Mouse (Mus musculus) liver, embryonic 15.5 days (tissue): ENCODE measurements around the gene Med7. TPM values are rescaled to one million over a fixed set of nuclear protein-coding genes. Genes with fewer than 3 reads are reported as not detected.

Experiments
- ATAC-seq: fragments of 200-750 bp; cut with Nextera tagmentation; 2 replicates; pipeline ENCODE4 v1.8.0; 2017; ENCODE audit warnings: moderate number of reproducible peaks, mild to moderate bottlenecking, moderate library complexity; ENCODE audit not compliant: insufficient read depth
- H3K27ac ChIP-seq: fragments of 300-500 bp; sonication (generic); replicated peaks from 2 replicates; pipeline ENCODE4 v1.5.1; 2015; ENCODE audit warnings: mild to moderate bottlenecking, inconsistent platforms
- H3K27me3 ChIP-seq: fragments of 300-500 bp; sonication (generic); 2 replicates; pipeline ENCODE4 v1.6.1; 2015; ENCODE audit warnings: mild to moderate bottlenecking, inconsistent platforms
- H3K36me3 ChIP-seq: fragments of 300-500 bp; sonication (generic); replicated peaks from 2 replicates; pipeline ENCODE4 v1.6.1; 2015; ENCODE audit warnings: moderate library complexity, mild to moderate bottlenecking, inconsistent platforms
- H3K4me1 ChIP-seq: fragments of 300-500 bp; sonication (generic); replicated peaks from 2 replicates; pipeline ENCODE4 v1.6.1; 2015; ENCODE audit warnings: inconsistent platforms
- H3K4me2 ChIP-seq: fragments of 300-500 bp; sonication (generic); 2 replicates; pipeline ENCODE4 v1.6.1; 2015; ENCODE audit warnings: moderate library complexity, mild to moderate bottlenecking, inconsistent platforms
- H3K4me3 ChIP-seq: fragments of 300-500 bp; sonication (generic); replicated peaks from 2 replicates; pipeline ENCODE4 v1.5.1; 2015; ENCODE audit warnings: mild to moderate bottlenecking, inconsistent platforms
- H3K9ac ChIP-seq: fragments of 300-500 bp; sonication (generic); 2 replicates; pipeline ENCODE4 v1.6.1; 2015; ENCODE audit warnings: moderate library complexity, mild to moderate bottlenecking, inconsistent platforms
- H3K9me3 ChIP-seq: fragments of 300-500 bp; sonication (generic); replicated peaks from 2 replicates; pipeline ENCODE4 v1.6.1; 2016; ENCODE audit warnings: inconsistent platforms
- WGBS: fragments of 180-500 bp; shearing (Covaris S2); methylation state at CpG from one replicate; pipeline ENCODE4 v1.1.7; 2015; ENCODE audit warnings: mixed read lengths; ENCODE audit not compliant: insufficient replicate concordance; 5-methylcytosine and 5-hydroxymethylcytosine counted together
- polyA plus RNA-seq: library from polyadenylated mRNA; unstranded; fragments of >200 nt; fragmentation: Nextera tagmentation; extraction: Ambion mirVana; gene quantifications from 2 replicates; pipeline ENCODE4 v1.2.1, GENCODE M21; 2015

Gene Med7
- 48.2 and 53.4 TPM in 2 replicates for polyA plus RNA-seq

GRCm38 (mm10) chr11:46436760-46437458, at the start of gene Med7:
Med7 (plus strand) TSS chr11:46436925.
- Histone ChIP-seq H3K4me1 (peaks cover 50% of the 10 kb centered on the region), H3K36me3 (peaks cover 21% of the 10 kb centered on the region), H3K9me3 (no peaks in the 10 kb centered on the region), H3K4me3 (peak within 1 kb of the TSS; percentile 99), H3K27ac (peak within 1 kb of the TSS; percentile 98), H3K9ac (peak within 1 kb of the TSS; percentile 97), H3K27me3 (no peaks in the 10 kb centered on the region), H3K4me2 (peak within 1 kb of the TSS; percentile 75)
- ATAC-seq, result peak; percentile 95
- WGBS, result under 1% methylated on average over 59 of the region's 59 CpGs

GRCm38 (mm10) chr11:46387061-46387460, 49.7 kb upstream of the Med7 start:
- Histone ChIP-seq H3K4me3 (no peak overlapping the region), H3K36me3 (no peaks in the 10 kb centered on the region), H3K27ac (no peak overlapping the region), H3K4me2 (no peak overlapping the region), H3K9me3 (no peaks in the 10 kb centered on the region), H3K4me1 (no peaks in the 10 kb centered on the region), H3K27me3 (no peaks in the 10 kb centered on the region), H3K9ac (no peak overlapping the region)
- 75% methylated on average over 8 of the region's 8 CpGs for WGBS
- ATAC-seq, result no peak

GRCm38 (mm10) chr11:46388438-46388837, 48.3 kb upstream of the Med7 start:
- Histone ChIP-seq H3K4me3 (no peak overlapping the region), H3K9me3 (no peaks in the 10 kb centered on the region), H3K36me3 (no peaks in the 10 kb centered on the region), H3K9ac (no peak overlapping the region), H3K4me1 (no peaks in the 10 kb centered on the region), H3K4me2 (no peak overlapping the region), H3K27me3 (no peaks in the 10 kb centered on the region), H3K27ac (no peak overlapping the region)
- 55% methylated on average over 6 of the region's 6 CpGs for WGBS
- no peak for ATAC-seq

DNA sequence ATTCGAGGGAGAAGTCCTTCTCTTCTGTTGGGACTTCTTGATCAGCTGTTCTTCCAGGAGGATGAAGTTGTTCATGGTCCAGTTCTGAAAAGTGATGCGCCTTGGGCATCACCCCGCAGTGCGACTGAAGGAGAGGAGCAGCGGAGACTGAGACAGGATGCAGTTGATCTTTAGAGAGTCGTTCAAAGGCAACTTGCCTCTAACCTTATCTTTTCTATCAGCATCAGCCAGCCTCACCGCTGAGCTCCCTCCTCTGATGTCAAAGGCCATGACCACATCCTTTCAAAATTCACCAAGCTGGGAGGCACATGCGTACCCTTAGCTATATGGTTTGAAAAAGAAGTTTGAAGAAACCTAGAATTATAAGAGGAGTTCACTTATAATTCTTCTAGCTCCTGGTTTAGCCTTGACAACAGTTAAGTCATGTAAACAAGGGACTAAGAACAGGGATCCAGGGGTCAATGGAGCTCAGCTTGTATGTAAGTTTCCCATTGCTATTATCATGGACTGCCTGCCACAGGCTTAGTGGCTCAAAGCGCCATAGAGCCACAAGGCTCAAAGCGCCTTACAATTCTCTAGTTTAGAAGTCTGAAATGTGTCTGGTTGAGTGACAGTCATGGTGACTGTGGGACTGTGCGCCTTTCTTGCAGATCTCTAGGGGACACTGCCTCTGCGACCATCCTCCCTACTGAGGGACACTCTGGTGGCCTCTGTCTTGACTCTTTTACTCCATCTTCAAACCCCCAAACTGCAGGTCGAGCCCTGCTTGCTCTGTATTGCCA, 47.2 kb upstream of the Med7 start, which contains the start of gene Itk:
Gene Itk, minus strand, starts transcription at position 180 of the 782 bp plus-strand sequence.
- 46% methylated on average over 13 of the region's 13 CpGs for WGBS
- no peaks in the 10 kb centered on the region for H3K27me3 ChIP-seq
- ATAC-seq, result no peak

DNA sequence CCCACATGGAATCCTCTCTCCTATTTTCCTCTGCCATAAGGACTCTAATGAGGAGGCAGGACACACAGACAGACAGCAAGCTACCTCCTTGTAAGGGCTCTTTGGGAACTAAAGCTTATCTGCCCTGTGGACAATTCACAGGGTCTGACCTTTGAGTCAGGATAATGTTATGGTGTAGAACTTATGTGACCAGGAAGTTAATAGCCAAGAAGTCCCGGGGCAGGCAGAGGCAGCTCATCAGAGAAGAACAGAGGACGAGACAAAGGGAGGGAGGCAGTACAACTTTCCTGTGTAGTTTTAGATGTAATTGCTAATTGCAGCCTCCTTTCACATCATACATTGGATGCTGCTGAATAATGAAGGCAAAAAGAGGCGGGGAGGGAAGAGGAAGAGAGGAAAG, 46.1 kb upstream of the Med7 start:
- H3K9ac ChIP-seq, result no peak overlapping the region
- 35% methylated on average over 3 of the region's 3 CpGs for WGBS
- H3K36me3 ChIP-seq, result no peaks in the 10 kb centered on the region
- H3K4me3 ChIP-seq, result no peak overlapping the region
- H3K27ac ChIP-seq, result no peak overlapping the region
- H3K9me3 ChIP-seq, result no peaks in the 10 kb centered on the region
- H3K27me3 ChIP-seq, result no peaks in the 10 kb centered on the region
- ATAC-seq, result no peak
- H3K4me1 ChIP-seq, result no peaks in the 10 kb centered on the region
- no peak overlapping the region for H3K4me2 ChIP-seq

More for the DNA sequence above, 47.2 kb upstream of the Med7 start, which contains the start of gene Itk:
- H3K4me1 ChIP-seq, result no peaks in the 10 kb centered on the region
- H3K4me2 ChIP-seq, result no peak within 1 kb of the TSS
- no peak within 1 kb of the TSS for H3K4me3 ChIP-seq
- no peak within 1 kb of the TSS for H3K9ac ChIP-seq
- H3K27ac ChIP-seq, result no peak within 1 kb of the TSS
- H3K36me3 ChIP-seq, result no peaks in the 10 kb centered on the region
- no peaks in the 10 kb centered on the region for H3K9me3 ChIP-seq

DNA sequence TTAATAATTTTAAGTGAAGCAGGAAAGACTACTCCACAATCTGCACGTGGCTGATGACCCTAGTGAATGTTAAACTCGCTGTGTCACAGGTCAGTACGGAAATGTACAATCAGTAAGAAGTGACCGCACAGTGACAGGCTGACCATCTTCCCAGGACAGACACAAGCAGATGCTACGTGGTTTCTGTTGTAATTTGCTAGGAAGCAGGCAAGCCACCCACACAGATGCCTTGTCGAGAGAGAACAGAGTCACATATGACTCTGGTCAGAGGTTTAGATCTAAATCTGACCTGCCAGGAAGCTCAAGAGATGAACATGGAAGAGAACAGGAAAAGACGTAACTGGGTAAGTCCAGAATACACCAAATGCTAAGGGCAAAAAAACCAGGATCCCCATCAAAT, 43.8 kb upstream of the Med7 start:
- no peaks in the 10 kb centered on the region for H3K36me3 ChIP-seq
- H3K4me2 ChIP-seq, result no peak overlapping the region
- no peak overlapping the region for H3K27ac ChIP-seq
- H3K27me3 ChIP-seq, result no peaks in the 10 kb centered on the region
- H3K9me3 ChIP-seq, result no peaks in the 10 kb centered on the region
- no peak for ATAC-seq
- H3K9ac ChIP-seq, result no peak overlapping the region
- WGBS, result 47% methylated on average over 7 of the region's 7 CpGs
- H3K4me3 ChIP-seq, result no peak overlapping the region
- H3K4me1 ChIP-seq, result peaks cover 10% of the 10 kb centered on the region; the same call in 1 of the 2 replicates

DNA sequence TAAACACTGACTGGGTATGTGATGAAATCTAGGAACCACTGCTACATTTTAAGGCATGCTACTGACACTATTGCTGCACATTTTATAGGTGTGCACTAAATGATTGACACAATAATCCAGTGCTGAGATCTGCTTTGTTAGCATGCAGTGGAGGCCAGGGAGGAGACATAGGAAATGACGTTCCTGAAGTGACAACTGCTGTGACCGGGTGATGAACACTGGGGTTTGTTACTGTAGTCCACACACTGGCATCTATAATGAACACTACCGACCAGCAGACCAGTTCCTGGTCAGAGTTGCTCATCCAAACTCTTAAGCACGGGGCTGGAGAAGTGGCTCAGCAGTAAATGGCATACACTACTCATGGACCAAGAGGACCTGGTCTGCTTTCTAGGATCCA, 43.3 kb upstream of the Med7 start:
- no peak overlapping the region for H3K4me2 ChIP-seq
- H3K27me3 ChIP-seq, result no peaks in the 10 kb centered on the region
- no peaks in the 10 kb centered on the region for H3K9me3 ChIP-seq
- H3K36me3 ChIP-seq, result no peaks in the 10 kb centered on the region
- H3K4me1 ChIP-seq, result peaks cover 10% of the 10 kb centered on the region; the same call in 1 of the 2 replicates
- no peak overlapping the region for H3K9ac ChIP-seq
- ATAC-seq, result no peak
- 50% methylated on average over 4 of the region's 4 CpGs for WGBS
- H3K4me3 ChIP-seq, result no peak overlapping the region
- no peak overlapping the region for H3K27ac ChIP-seq

DNA sequence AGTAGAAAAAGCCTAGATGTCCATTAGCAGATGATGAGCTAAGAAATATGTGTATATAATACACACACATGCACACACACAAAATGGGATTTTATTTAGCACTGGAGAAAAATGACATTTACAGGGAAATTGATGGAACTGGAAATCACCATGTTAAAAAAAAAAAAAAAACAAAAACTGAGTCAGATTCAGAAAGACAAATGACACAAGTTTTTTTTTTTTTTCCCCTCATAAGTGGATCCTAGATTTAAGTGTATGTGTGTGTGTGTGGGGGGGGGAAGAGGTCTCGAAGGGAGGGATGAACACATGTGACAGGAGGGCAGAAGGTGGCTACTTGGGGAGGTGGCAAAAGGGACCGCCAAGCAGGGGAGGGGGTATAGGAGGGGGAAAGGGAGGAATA, 41.6 kb upstream of the Med7 start:
- Histone ChIP-seq H3K4me1 (peaks cover 16% of the 10 kb centered on the region), H3K9me3 (no peaks in the 10 kb centered on the region), H3K4me3 (no peak overlapping the region), H3K27ac (no peak overlapping the region), H3K4me2 (no peak overlapping the region), H3K27me3 (no peaks in the 10 kb centered on the region), H3K9ac (no peak overlapping the region), H3K36me3 (no peaks in the 10 kb centered on the region)
- 53% methylated on average over 2 of the region's 2 CpGs for WGBS
- ATAC-seq, result no peak

GRCm38 (mm10) chr11:46395698-46396097, 41.0 kb upstream of the Med7 start:
- no peaks in the 10 kb centered on the region for H3K9me3 ChIP-seq
- H3K9ac ChIP-seq, result no peak overlapping the region
- no peaks in the 10 kb centered on the region for H3K36me3 ChIP-seq
- no peak overlapping the region for H3K4me2 ChIP-seq
- H3K27ac ChIP-seq, result no peak overlapping the region
- ATAC-seq, result no peak
- no peaks in the 10 kb centered on the region for H3K27me3 ChIP-seq
- WGBS, result 66% methylated on average over 2 of the region's 2 CpGs
- peaks cover 16% of the 10 kb centered on the region for H3K4me1 ChIP-seq
- no peak overlapping the region for H3K4me3 ChIP-seq

DNA sequence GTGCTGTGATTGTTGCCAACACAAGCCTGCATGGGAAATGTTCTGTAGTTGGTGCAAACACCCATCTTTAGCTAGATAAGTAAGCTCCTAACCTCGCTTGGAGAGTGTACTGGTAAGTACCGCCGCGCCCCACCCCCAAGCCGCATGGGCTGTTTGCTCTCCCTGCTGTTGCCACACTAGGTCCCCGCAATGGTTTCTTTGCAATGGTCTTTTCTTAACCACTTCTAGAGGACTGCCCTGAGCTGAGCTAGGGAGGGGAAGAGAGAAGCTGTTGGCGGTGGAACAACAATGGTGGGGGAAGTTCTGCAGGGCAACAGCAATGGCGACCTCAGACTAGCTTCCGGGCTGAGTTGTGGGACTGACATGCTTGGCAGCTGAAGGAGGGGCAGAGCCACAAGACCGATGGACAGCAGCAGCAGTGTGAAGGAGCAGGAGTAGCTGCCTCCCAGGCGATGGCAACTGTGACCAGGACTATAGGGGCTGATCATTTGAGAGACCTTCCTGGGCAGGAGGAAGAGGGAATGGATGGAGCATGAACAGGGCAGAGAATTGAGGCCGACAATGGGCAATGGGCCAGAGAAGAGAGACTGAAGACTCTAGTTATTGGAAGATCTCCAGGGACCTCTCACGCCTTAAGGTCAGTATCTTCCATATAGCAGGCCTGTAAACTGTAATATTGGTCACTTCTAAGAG, 40.4 kb upstream of the Med7 start, which contains the start of gene Fam71b:
Gene Fam71b, plus strand, starts transcription at position 393 of the 693 bp plus-strand sequence.
- Histone ChIP-seq H3K27me3 (no peaks in the 10 kb centered on the region), H3K4me1 (peaks cover 16% of the 10 kb centered on the region), H3K9ac (no peak within 1 kb of the TSS), H3K36me3 (no peaks in the 10 kb centered on the region), H3K9me3 (no peaks in the 10 kb centered on the region), H3K4me2 (peak within 1 kb of the TSS; percentile 8; the same call in 1 of the 2 replicates), H3K27ac (no peak within 1 kb of the TSS), H3K4me3 (no peak within 1 kb of the TSS)
- 49% methylated on average over 13 of the region's 13 CpGs for WGBS
- no peak for ATAC-seq

GRCm38 (mm10) chr11:46396860-46397179, 39.9 kb upstream of the Med7 start:
- H3K9me3 ChIP-seq, result no peaks in the 10 kb centered on the region
- 38% methylated on average over 4 of the region's 4 CpGs for WGBS
- H3K9ac ChIP-seq, result no peak overlapping the region
- no peak overlapping the region for H3K27ac ChIP-seq
- H3K4me2 ChIP-seq, result no peak overlapping the region
- H3K4me3 ChIP-seq, result no peak overlapping the region
- no peaks in the 10 kb centered on the region for H3K36me3 ChIP-seq
- no peak for ATAC-seq
- no peaks in the 10 kb centered on the region for H3K27me3 ChIP-seq
- H3K4me1 ChIP-seq, result peaks cover 20% of the 10 kb centered on the region
